Mouse (Mus musculus) left cerebral cortex, postnatal 14 days (tissue): ENCODE measurements around the gene Zfp740. TPM values are rescaled to one million over a fixed set of nuclear protein-coding genes. Genes with fewer than 3 reads are reported as not detected.
A peak's percentile ranks its signal among the peaks of the same experiment; 100 is the strongest.
"Not testable (repeated sequence)": the region's sequence is repeated elsewhere in the genome, so short reads cannot be mapped to it uniquely, and the experiment has no call there.

Experiments
- DNase-seq, 2 experiments: peaks; one replicate each; pipeline ENCODE4 v3.0.0; 2021 to 2022; ENCODE audit warnings: low spot score in 2 of 2, mixed read lengths in 1 of 2
- intact Hi-C: fragments of 180-260 bp; cut with DNase I; formaldehyde crosslinking; loops from one replicate; pipeline ENCODE4 v1.15.1; 2025
- total RNA-seq, 2 experiments: library from RNA; stranded (reverse); gene quantifications; 2 replicates each; pipeline ENCODE4 v1.2.3; 2021

Zfp740 gene
- total RNA-seq, 2 experiments from 2014 or later = 55.2 to 61.6 TPM

GRCm38 (mm10) chr15:102222386-102222785, 19.3 kb downstream of the Zfp740 start:
- peak in 1 of 2 experiments; percentile 71 for DNase-seq
- intact Hi-C loops = loop anchor here (5.0 kb wide), 1 partner anchor 115 kb away; no protein-coding TSS in a partner anchor

GRCm38 (mm10) chr15:102224186-102224991, 21.3 kb downstream of the Zfp740 start:
- intact Hi-C loops = loop anchor here (1.0 to 5.0 kb wide), 2 partner anchors 46 to 117 kb away; no protein-coding TSS in a partner anchor
- DNase-seq = peak; percentile 80 to 81

GRCm38 (mm10) chr15:102224992-102225617, 22.1 kb downstream of the Zfp740 start:
- intact Hi-C loops = loop anchor here (1.0 to 5.0 kb wide), 2 partner anchors 47 to 118 kb away; no protein-coding TSS in a partner anchor
- DNase-seq = no peak

- intact Hi-C loops, DNase-seq: not testable (repeated sequence)
These were observed 22.6 kb downstream of the Zfp740 start for GRCm38 (mm10) chr15:102225619-102226018.

- no peak for DNase-seq
- intact Hi-C loops = no loop called here
These were observed 27.6 kb downstream of the Zfp740 start for GRCm38 (mm10) chr15:102230408-102231321.

- intact Hi-C loops = no loop called here
- no peak for DNase-seq
These were observed 28.7 kb downstream of the Zfp740 start, which contains the start of gene Itgb7 for GRCm38 (mm10) chr15:102231748-102232147. Itgb7 (minus strand) TSS chr15:102231944.

GRCm38 (mm10) chr15:102232764-102233163, 29.7 kb downstream of the Zfp740 start:
- DNase-seq = no peak
- intact Hi-C loops = no loop called here

GRCm38 (mm10) chr15:102233896-102234295, 30.8 kb downstream of the Zfp740 start:
- intact Hi-C loops = no loop called here

GRCm38 (mm10) chr15:102235371-102236027, 32.5 kb downstream of the Zfp740 start:
- DNase-seq = no peak
- intact Hi-C loops = no loop called here

More at GRCm38 (mm10) chr15:102233896-102234295, 30.8 kb downstream of the Zfp740 start:
- DNase-seq = no peak

- DNase-seq = no peak
- intact Hi-C loops = no loop called here
These were observed 35.7 kb downstream of the Zfp740 start for GRCm38 (mm10) chr15:102238543-102239259.

- intact Hi-C loops = no loop called here
- DNase-seq = peak; percentile 80 to 81
These were observed 36.2 kb downstream of the Zfp740 start for GRCm38 (mm10) chr15:102239260-102239590.

GRCm38 (mm10) chr15:102239851-102240250, 36.8 kb downstream of the Zfp740 start:
- DNase-seq = no peak
- intact Hi-C loops = no loop called here

- intact Hi-C loops = no loop called here
- DNase-seq = no peak
These were observed 37.6 kb downstream of the Zfp740 start for GRCm38 (mm10) chr15:102240607-102241006.

GRCm38 (mm10) chr15:102242404-102243228, 39.6 kb downstream of the Zfp740 start:
- intact Hi-C loops = no loop called here
- no peak for DNase-seq

- intact Hi-C loops = no loop called here
- no peak for DNase-seq
These were observed 40.5 kb downstream of the Zfp740 start for GRCm38 (mm10) chr15:102243229-102244190.
